Mouse (Mus musculus) intestine, embryonic 15.5 days (tissue): ENCODE measurements around the gene Agl. TPM values are rescaled to one million over a fixed set of nuclear protein-coding genes. Genes with fewer than 3 reads are reported as not detected.

ENCODE experiments used
- ATAC-seq: fragments of 200-750 bp; cut with Nextera tagmentation; 2 replicates; pipeline ENCODE4 v1.8.0; 2017; ENCODE audit warnings: moderate TSS enrichment, moderate library complexity
- H3K27ac ChIP-seq: fragments of 300-500 bp; sonication (generic); 2 replicates; pipeline ENCODE4 v1.5.1; 2015; ENCODE audit warnings: mild to moderate bottlenecking, inconsistent platforms
- H3K27me3 ChIP-seq: fragments of 300-500 bp; sonication (generic); replicated peaks from 2 replicates; pipeline ENCODE4 v1.6.1; 2015; ENCODE audit warnings: inconsistent platforms
- H3K36me3 ChIP-seq: fragments of 300-500 bp; sonication (generic); 2 replicates; pipeline ENCODE4 v1.6.1; 2015; ENCODE audit warnings: inconsistent platforms
- H3K4me1 ChIP-seq: fragments of 300-500 bp; sonication (generic); replicated peaks from 2 replicates; pipeline ENCODE4 v1.6.1; 2015; ENCODE audit warnings: inconsistent platforms
- H3K4me2 ChIP-seq: fragments of 300-500 bp; sonication (generic); replicated peaks from 2 replicates; pipeline ENCODE4 v1.6.1; 2015; ENCODE audit warnings: mild to moderate bottlenecking, inconsistent platforms
- H3K4me3 ChIP-seq: fragments of 300-500 bp; sonication (generic); replicated peaks from 2 replicates; pipeline ENCODE4 v1.5.1; 2015; ENCODE audit warnings: inconsistent platforms
- H3K9ac ChIP-seq: fragments of 300-500 bp; sonication (generic); 2 replicates; pipeline ENCODE4 v1.6.1; 2015; ENCODE audit warnings: inconsistent platforms
- H3K9me3 ChIP-seq: fragments of 300-500 bp; sonication (generic); 2 replicates; pipeline ENCODE4 v1.6.1; 2016; ENCODE audit warnings: inconsistent platforms
- WGBS: fragments of 180-500 bp; shearing (Covaris S2); methylation state at CpG from one replicate; pipeline ENCODE4 v1.1.7; 2015; 5-methylcytosine and 5-hydroxymethylcytosine counted together
- polyA plus RNA-seq: library from polyadenylated mRNA; unstranded; fragments of >200 nt; fragmentation: Nextera tagmentation; extraction: Ambion mirVana; gene quantifications from 2 replicates; pipeline ENCODE4 v1.2.1, GENCODE M21; 2015

Gene Agl
- 12.1 and 12.2 TPM in 2 replicates for polyA plus RNA-seq

- H3K9me3 ChIP-seq = no peaks in the 10 kb centered on the region
- peak within 1 kb of the TSS; percentile 73 for H3K9ac ChIP-seq
- peak within 1 kb of the TSS; percentile 88 for H3K27ac ChIP-seq
- H3K4me2 ChIP-seq = peak within 1 kb of the TSS; percentile 76
- whole genome bisulfite sequencing = under 1% methylated on average over 55 of the region's 57 CpGs
- H3K4me3 ChIP-seq = peak within 1 kb of the TSS; percentile 64
- no peaks in the 10 kb centered on the region for H3K4me1 ChIP-seq
- no peaks in the 10 kb centered on the region for H3K27me3 ChIP-seq
- no peaks in the 10 kb centered on the region for H3K36me3 ChIP-seq
- ATAC-seq = peak; percentile 100
These were observed at the start of gene Agl for GRCm38 (mm10) chr3:116807811-116808506. Agl (minus strand) TSS chr3:116808166.

- Histone ChIP-seq H3K4me3 (no peak overlapping the region), H3K9me3 (no peaks in the 10 kb centered on the region), H3K36me3 (no peaks in the 10 kb centered on the region), H3K4me2 (no peak overlapping the region), H3K9ac (no peak overlapping the region), H3K27ac (no peak overlapping the region), H3K27me3 (no peaks in the 10 kb centered on the region), H3K4me1 (0 out of 2 replicates have a peak, but pooled peaks cover 5% of the 10 kb centered on the region)
- 83% methylated on average over 6 of the region's 6 CpGs for WGBS
- ATAC-seq = no peak
These were observed 49.6 kb upstream of the Agl start for GRCm38 (mm10) chr3:116857611-116858010.

GRCm38 (mm10) chr3:116852421-116852820, 44.5 kb upstream of the Agl start:
- H3K4me3 ChIP-seq = no peak overlapping the region
- ATAC-seq = no peak
- WGBS = 86% methylated on average over 3 of the region's 3 CpGs

GRCm38 (mm10) chr3:116850376-116850775, 42.4 kb upstream of the Agl start:
- no peaks in the 10 kb centered on the region for H3K4me1 ChIP-seq
- H3K4me2 ChIP-seq = no peak overlapping the region
- no peaks in the 10 kb centered on the region for H3K36me3 ChIP-seq
- no peak for ATAC-seq
- H3K9ac ChIP-seq = no peak overlapping the region
- no peaks in the 10 kb centered on the region for H3K9me3 ChIP-seq
- 92% methylated on average over 1 of the region's 1 CpGs for WGBS
- H3K4me3 ChIP-seq = no peak overlapping the region
- no peak overlapping the region for H3K27ac ChIP-seq
- no peaks in the 10 kb centered on the region for H3K27me3 ChIP-seq

More at GRCm38 (mm10) chr3:116852421-116852820, 44.5 kb upstream of the Agl start:
- no peak overlapping the region for H3K9ac ChIP-seq
- no peak overlapping the region for H3K27ac ChIP-seq
- H3K9me3 ChIP-seq = no peaks in the 10 kb centered on the region
- H3K27me3 ChIP-seq = no peaks in the 10 kb centered on the region
- H3K36me3 ChIP-seq = no peaks in the 10 kb centered on the region
- H3K4me2 ChIP-seq = no peak overlapping the region
- H3K4me1 ChIP-seq = no peaks in the 10 kb centered on the region

- Histone ChIP-seq H3K4me3 (no peak overlapping the region), H3K4me2 (no peak overlapping the region), H3K27ac (no peak overlapping the region), H3K27me3 (no peaks in the 10 kb centered on the region), H3K4me1 (no peaks in the 10 kb centered on the region), H3K36me3 (no peaks in the 10 kb centered on the region), H3K9me3 (no peaks in the 10 kb centered on the region), H3K9ac (no peak overlapping the region)
- ATAC-seq = no peak
- WGBS = 80% methylated on average over 4 of the region's 4 CpGs
These were observed 41.0 kb upstream of the Agl start for GRCm38 (mm10) chr3:116848936-116849335.

- Histone ChIP-seq H3K9ac (no peak overlapping the region), H3K4me3 (no peak overlapping the region), H3K36me3 (no peaks in the 10 kb centered on the region), H3K27me3 (no peaks in the 10 kb centered on the region), H3K27ac (no peak overlapping the region), H3K4me2 (no peak overlapping the region), H3K4me1 (no peaks in the 10 kb centered on the region), H3K9me3 (no peaks in the 10 kb centered on the region)
- no peak for ATAC-seq
- WGBS = 91% methylated on average over 1 of the region's 1 CpGs
These were observed 40.1 kb upstream of the Agl start for GRCm38 (mm10) chr3:116848099-116848498.

GRCm38 (mm10) chr3:116846084-116846483, 38.1 kb upstream of the Agl start:
- no peak overlapping the region for H3K9ac ChIP-seq
- H3K9me3 ChIP-seq = no peaks in the 10 kb centered on the region
- no peaks in the 10 kb centered on the region for H3K27me3 ChIP-seq
- 45% methylated on average over 4 of the region's 4 CpGs for WGBS
- H3K4me1 ChIP-seq = no peaks in the 10 kb centered on the region
- no peak overlapping the region for H3K4me2 ChIP-seq
- no peak overlapping the region for H3K27ac ChIP-seq
- no peaks in the 10 kb centered on the region for H3K36me3 ChIP-seq
- no peak overlapping the region for H3K4me3 ChIP-seq
- no peak for ATAC-seq

- Histone ChIP-seq H3K4me1 (no peaks in the 10 kb centered on the region), H3K4me2 (no peak overlapping the region), H3K4me3 (no peak overlapping the region), H3K27ac (no peak overlapping the region), H3K36me3 (no peaks in the 10 kb centered on the region), H3K9ac (no peak overlapping the region), H3K9me3 (no peaks in the 10 kb centered on the region), H3K27me3 (no peaks in the 10 kb centered on the region)
- 85% methylated on average over 10 of the region's 10 CpGs for WGBS
- no peak for ATAC-seq
These were observed 37.1 kb upstream of the Agl start for GRCm38 (mm10) chr3:116844880-116845579.

GRCm38 (mm10) chr3:116841311-116841710, 33.3 kb upstream of the Agl start:
- Histone ChIP-seq H3K9ac (no peak overlapping the region), H3K27me3 (no peaks in the 10 kb centered on the region), H3K9me3 (no peaks in the 10 kb centered on the region), H3K4me3 (no peak overlapping the region), H3K36me3 (no peaks in the 10 kb centered on the region), H3K4me2 (no peak overlapping the region), H3K27ac (no peak overlapping the region), H3K4me1 (no peaks in the 10 kb centered on the region)
- WGBS = 81% methylated on average over 2 of the region's 2 CpGs
- ATAC-seq = no peak

GRCm38 (mm10) chr3:116836681-116837475, 28.9 kb upstream of the Agl start:
- H3K4me3 ChIP-seq = no peak overlapping the region
- no peaks in the 10 kb centered on the region for H3K4me1 ChIP-seq
- 77% methylated on average over 23 of the region's 23 CpGs for WGBS
- no peaks in the 10 kb centered on the region for H3K9me3 ChIP-seq
- H3K9ac ChIP-seq = no peak overlapping the region
- no peak overlapping the region for H3K27ac ChIP-seq
- ATAC-seq = no peak
- H3K36me3 ChIP-seq = no peaks in the 10 kb centered on the region
- H3K27me3 ChIP-seq = no peaks in the 10 kb centered on the region
- H3K4me2 ChIP-seq = no peak overlapping the region

GRCm38 (mm10) chr3:116835770-116836680, 28.1 kb upstream of the Agl start:
- peak overlapping the region; percentile 37 for H3K4me3 ChIP-seq
- no peaks in the 10 kb centered on the region for H3K36me3 ChIP-seq
- H3K4me2 ChIP-seq = peak overlapping the region; percentile 81
- ATAC-seq = peak; percentile 89
- 0 out of 2 replicates have a peak overlapping the region, but pooled peaks have one; percentile 5 for H3K27ac ChIP-seq
- 24% methylated on average over 21 of the region's 21 CpGs for WGBS
- no peaks in the 10 kb centered on the region for H3K9me3 ChIP-seq
- no peaks in the 10 kb centered on the region for H3K27me3 ChIP-seq
- H3K9ac ChIP-seq = peak overlapping the region; percentile 41; the same call in 1 of the 2 replicates
- H3K4me1 ChIP-seq = no peaks in the 10 kb centered on the region
